Mouse (Mus musculus): ENCODE measurements around the gene Ifi27. TPM values are rescaled to one million over a fixed set of nuclear protein-coding genes. Genes with fewer than 3 reads are reported as not detected.

Ifi27 gene
- polyA plus RNA-seq (2017; shearing (Covaris generic)), result 100 to 1,000 TPM; 270 to 305 TPM

DNA sequence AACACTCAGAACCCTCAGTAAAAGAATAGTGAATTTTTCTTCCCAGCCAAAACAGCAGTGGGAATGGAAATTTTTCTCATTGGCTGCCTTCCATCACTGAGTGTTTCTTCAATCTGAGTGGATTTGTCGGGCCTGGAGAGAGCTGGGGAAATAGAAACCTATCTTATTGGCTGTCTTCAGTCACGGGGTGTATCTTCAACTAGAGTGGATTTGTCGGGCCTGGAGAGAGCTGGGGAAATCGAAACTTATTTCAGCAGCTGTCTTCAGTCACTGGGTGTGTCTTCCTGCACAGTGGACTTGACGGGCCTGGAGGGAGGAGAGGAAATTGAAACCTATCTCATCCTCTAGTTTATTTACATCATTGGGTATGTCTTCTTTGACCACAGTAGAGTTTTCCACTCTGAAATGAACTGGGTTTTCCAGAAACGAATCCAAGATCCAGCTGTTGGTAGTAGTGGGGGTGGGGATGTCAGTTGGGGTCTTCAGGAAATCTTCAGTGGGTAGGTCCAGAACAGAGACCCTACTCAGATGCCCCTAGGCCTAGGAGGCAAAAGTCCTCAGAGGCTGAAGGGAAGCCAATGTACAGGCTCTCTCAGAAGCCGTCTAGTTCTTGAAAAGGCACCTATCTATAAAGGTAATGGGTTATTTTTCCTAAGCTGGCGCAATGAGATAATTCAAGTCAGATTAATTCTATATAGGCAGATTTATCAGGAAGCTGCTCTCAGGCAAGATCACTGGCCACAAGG, at the start of gene Ifi27:
Gene Ifi27 (plus strand): TSS at position 226 of the 746 bp plus-strand sequence.

DNA sequence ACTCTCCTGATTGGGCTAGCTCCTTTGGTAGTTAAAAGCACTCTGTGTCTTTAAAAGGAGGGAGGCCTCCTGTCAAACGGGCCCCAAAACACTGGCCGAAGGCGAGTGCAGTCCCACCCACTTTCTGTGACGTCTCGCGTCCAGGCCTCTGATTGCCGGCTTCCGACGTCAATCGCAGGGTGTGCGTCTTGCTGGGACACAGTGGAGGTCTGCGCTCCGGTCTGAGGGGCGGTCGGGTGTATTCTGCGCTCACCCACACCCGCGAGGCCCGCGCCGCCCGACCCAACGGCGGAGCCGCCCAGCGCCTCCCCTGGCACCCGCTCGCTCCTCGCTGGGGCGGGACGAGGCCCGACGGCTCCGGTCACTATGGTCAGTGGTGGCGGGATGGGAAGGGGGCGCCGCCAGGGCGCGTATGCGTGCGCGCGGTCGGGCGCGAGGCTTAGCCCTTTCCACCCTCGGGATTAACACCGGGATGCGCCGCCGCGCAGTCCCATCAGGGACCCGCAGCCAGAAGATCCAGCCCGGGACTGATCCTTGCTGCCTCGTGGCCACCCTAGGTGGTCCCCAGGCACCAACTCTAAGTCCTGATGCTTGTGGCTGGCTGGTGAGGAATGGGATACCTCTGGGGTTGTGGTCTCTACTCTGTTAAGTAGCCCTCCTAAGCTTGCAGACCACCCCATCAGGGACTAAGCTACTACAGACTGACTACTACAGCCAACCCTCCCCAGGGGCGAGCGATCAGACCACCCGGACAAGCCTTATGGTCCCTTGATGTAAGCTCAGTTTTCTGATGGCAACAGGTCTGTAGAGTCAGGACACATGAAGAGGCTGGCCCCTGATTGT, 45.3 kb upstream of the Ifi27 start, which contains the start of gene Otub2:
Gene Otub2 (plus strand): TSS at position 178 of the 843 bp plus-strand sequence.

DNA sequence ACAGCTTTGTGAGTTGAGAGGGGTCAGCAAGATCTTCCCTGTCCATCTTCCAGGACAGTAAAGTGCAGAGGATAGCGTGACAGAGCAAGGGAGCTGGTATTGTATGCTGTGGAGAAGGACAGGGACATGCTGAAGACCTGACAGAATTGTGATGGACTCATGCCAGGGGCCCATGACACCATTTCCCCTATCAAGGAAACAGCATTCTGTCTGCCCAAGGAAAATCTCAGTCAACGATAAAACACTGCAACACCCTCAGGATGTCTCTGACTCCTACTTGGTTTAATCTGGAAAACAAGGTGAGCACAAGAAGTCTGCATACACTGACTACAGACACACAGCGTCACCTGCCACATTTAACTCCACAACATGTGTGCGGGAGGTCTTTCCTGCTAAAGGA, 26.3 kb upstream of the Ifi27 start, which contains the start of gene 9330161L09Rik:
Gene 9330161L09Rik (minus strand): TSS at position 101 of the 400 bp plus-strand sequence.

DNA sequence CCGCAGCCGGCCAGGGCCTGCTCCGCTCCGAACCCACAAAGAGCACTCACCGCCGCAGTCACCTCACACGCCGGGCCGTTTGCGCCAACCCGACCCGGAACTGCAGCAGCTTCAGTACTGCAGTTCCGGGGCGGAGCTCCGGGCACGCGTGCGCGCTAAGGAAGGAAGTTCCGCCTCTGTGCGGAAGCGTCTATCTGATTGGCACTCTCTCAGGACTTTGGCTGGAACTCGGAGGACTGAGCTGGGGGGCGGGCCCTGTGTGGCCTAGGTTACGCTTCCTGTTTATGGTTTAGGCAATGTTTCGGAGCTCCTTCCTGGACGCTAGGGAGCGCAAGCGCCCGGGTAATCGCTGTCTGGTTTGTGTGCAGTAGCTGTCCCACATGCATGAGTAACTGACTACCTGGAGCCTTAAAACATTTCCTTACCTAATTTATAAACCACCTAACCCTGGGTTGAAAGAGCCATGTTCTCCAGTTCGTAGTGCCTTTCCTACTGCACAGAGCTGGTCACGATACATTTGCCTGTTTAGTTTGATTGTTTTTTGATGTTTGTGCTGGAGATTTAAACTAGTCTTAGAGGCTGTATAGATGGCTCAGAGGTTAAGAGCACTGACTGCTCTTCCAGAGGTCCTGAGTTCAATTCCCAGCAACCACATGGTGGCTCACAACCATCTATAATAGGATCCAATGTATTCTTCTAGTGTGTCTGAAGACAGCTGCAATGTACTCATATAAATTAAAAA, 8.1 kb upstream of the Ifi27 start, which contains the start of gene Ddx24:
Gene Ddx24 (minus strand): TSS at position 102 of the 742 bp plus-strand sequence.

DNA sequence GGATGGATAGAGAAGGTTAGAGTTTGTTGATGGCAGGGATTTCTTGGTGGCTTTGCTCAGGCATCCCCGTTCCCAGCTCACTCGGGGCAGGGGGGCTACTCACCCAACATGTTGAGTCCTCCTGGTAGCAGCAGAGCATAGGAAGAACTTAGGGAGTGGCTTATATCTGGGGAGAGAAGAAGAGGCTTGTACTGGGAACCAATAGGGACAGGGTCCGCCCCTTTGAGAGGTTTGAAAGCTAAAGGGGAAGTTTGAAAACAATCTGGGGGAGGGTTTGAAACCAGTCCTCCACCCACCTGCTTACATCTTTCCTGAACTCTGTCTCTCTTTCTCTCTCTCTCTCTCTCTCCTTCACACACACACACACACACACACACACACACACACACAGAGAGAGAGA, 9.5 kb downstream of the Ifi27 start, which contains the start of gene Ifi27l2a:
Gene Ifi27l2a (minus strand): TSS at position 157 of the 400 bp plus-strand sequence.

DNA sequence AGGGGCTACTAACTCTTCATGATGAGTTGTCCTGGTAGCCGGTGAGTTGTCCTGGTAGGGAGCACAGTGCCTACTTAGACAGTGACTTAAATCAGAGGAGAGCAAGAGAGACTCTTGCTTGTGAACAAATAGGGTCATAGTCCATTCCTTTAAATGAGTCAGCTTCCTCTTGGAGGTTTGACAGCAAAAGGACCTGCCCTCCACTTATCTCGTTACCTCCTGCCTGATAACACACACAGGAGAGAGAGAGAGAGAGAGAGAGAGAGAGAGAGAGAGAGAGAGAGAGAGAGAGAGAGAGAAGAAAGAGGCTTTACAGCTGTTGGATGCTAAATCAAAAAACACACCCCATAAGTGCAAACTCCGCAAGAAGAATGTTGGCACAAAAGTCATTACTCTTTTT, 23.1 kb downstream of the Ifi27 start, which contains the start of gene Ifi27l2b:
Gene Ifi27l2b (minus strand): TSS at position 84 of the 400 bp plus-strand sequence.

Other genes with a start within 250 kb of the Ifi27 start
- not detected for gene Prima1, start 192.1 kb upstream of the Ifi27 start, polyA plus RNA-seq (2017; shearing (Covaris generic))
- not detected for gene Fam181a, start 123.2 kb upstream of the Ifi27 start, polyA plus RNA-seq (2017; shearing (Covaris generic))
- 10 to 100 TPM; 23.1 to 44.2 TPM for gene Asb2, start 78.2 kb upstream of the Ifi27 start, polyA plus RNA-seq (2017; shearing (Covaris generic))
- gene Otub2, start 45.5 kb upstream of the Ifi27 start, polyA plus RNA-seq (2017; shearing (Covaris generic)), result 1 to 10 TPM; 2.0 to 2.9 TPM
- gene 9330161L09Rik, start 26.4 kb upstream of the Ifi27 start, polyA plus RNA-seq (2017; shearing (Covaris generic)), result under 1 TPM; 0.75 to 0.86 TPM
- 100 to 1,000 TPM; 145 to 184 TPM for gene Ddx24, start 8.4 kb upstream of the Ifi27 start, polyA plus RNA-seq (2017; shearing (Covaris generic))
- gene Ifi27l2a, start 9.5 kb downstream of the Ifi27 start, polyA plus RNA-seq (2017; shearing (Covaris generic)), result 1,000 to 10,000 TPM in 1 of 2 experiments, 100 to 1,000 TPM in 1; 916 to 3,101 TPM
- under 1 TPM in 1 of 2 experiments, not detected in 1; 0.74 TPM for gene Ifi27l2b, start 23.0 kb downstream of the Ifi27 start, polyA plus RNA-seq (2017; shearing (Covaris generic))
- under 1 TPM in 1 of 2 experiments, not detected in 1; 0.72 TPM for gene Ppp4r4, start 98.1 kb downstream of the Ifi27 start, polyA plus RNA-seq (2017; shearing (Covaris generic))
- gene Serpina10, start 197.2 kb downstream of the Ifi27 start, polyA plus RNA-seq (2017; shearing (Covaris generic)), result not detected
- gene Serpina6, start 223.0 kb downstream of the Ifi27 start, polyA plus RNA-seq (2017; shearing (Covaris generic)), result not detected
- under 1 TPM in 1 of 2 experiments, not detected in 1; 0.22 TPM for gene Serpina16, start 241.9 kb downstream of the Ifi27 start, polyA plus RNA-seq (2017; shearing (Covaris generic))

All from activated CD4-positive, CD25-positive, alpha-beta regulatory T cell (primary cell).